Mouse (Mus musculus): ENCODE data around the gene Smdt1.
"Not testable (repeated sequence)": the region's sequence is repeated elsewhere in the genome, so short reads cannot be mapped to it uniquely, and the experiment has no call there.

The Smdt1 gene

GRCm38 (mm10) chr15:82372446-82372845 is 33.7 kb downstream of the Smdt1 start:
- DNase-seq = no peak

GRCm38 (mm10) chr15:82372991-82373390 is 34.2 kb downstream of the Smdt1 start:
- no peak for DNase-seq

GRCm38 (mm10) chr15:82374437-82374836 is 35.7 kb downstream of the Smdt1 start:
- DNase-seq = no peak

GRCm38 (mm10) chr15:82375855-82376254 is 37.1 kb downstream of the Smdt1 start:
- no peak for DNase-seq

GRCm38 (mm10) chr15:82376393-82377138 is 37.8 kb downstream of the Smdt1 start:
- DNase-seq = peak; percentile 74

GRCm38 (mm10) chr15:82377701-82378100 is 38.9 kb downstream of the Smdt1 start:
- DNase-seq = no peak

GRCm38 (mm10) chr15:82378261-82379180 is 39.8 kb downstream of the Smdt1 start:
- peak; percentile 24 for DNase-seq

- no peak for DNase-seq
Observed at GRCm38 (mm10) chr15:82379511-82379870, 40.7 kb downstream of the Smdt1 start.

GRCm38 (mm10) chr15:82379871-82380713 is 41.3 kb downstream of the Smdt1 start, which contains the start of gene Cyp2d22:
Cyp2d22 (minus strand) TSS chr15:82380260.
- DNase-seq = peak; percentile 64

GRCm38 (mm10) chr15:82380714-82381062 is 41.9 kb downstream of the Smdt1 start:
- DNase-seq = no peak

- no peak for DNase-seq
Observed at GRCm38 (mm10) chr15:82382441-82382840, 43.7 kb downstream of the Smdt1 start.

GRCm38 (mm10) chr15:82385729-82386128 is 47.0 kb downstream of the Smdt1 start:
- no peak for DNase-seq

GRCm38 (mm10) chr15:82389916-82390315 is 51.2 kb downstream of the Smdt1 start:
- not testable (repeated sequence) for DNase-seq

GRCm38 (mm10) chr15:82393922-82394321 is 55.2 kb downstream of the Smdt1 start, which contains the start of gene Cyp2d11:
Cyp2d11 (minus strand) TSS chr15:82394022.
- not testable (repeated sequence) for DNase-seq

- not testable (repeated sequence) for DNase-seq
Observed at GRCm38 (mm10) chr15:82395955-82396354, 57.2 kb downstream of the Smdt1 start.
